Mouse (Mus musculus) stomach, embryonic 14.5 days (tissue): Measurements from ENCODE around the gene Myct1. TPM values are rescaled to one million over a fixed set of nuclear protein-coding genes. Genes with fewer than 3 reads are reported as not detected.

Experiments
- ATAC-seq: fragments of 200-750 bp; cut with Nextera tagmentation; 2 replicates; pipeline ENCODE4 v1.8.0; 2017; ENCODE audit warnings: low read depth, moderate TSS enrichment; ENCODE audit not compliant: insufficient number of reproducible peaks, insufficient read depth, low FRiP score
- H3K27ac ChIP-seq: fragments of 300-500 bp; sonication (generic); 2 replicates; pipeline ENCODE4 v1.5.1; 2014; ENCODE audit warnings: mild to moderate bottlenecking, low read length, moderate library complexity, mixed read lengths
- H3K27me3 ChIP-seq: fragments of 300-500 bp; sonication (generic); 2 replicates; pipeline ENCODE4 v1.6.1; 2014; ENCODE audit warnings: low read length, control low read depth, mixed read lengths; ENCODE audit not compliant: control insufficient read depth, insufficient read depth
- H3K36me3 ChIP-seq: fragments of 300-500 bp; sonication (generic); 2 replicates; pipeline ENCODE4 v1.6.1; 2014; ENCODE audit warnings: mild to moderate bottlenecking, control low read depth, low read length, moderate library complexity, mixed read lengths; ENCODE audit not compliant: control insufficient read depth, insufficient read depth
- H3K4me1 ChIP-seq: fragments of 300-500 bp; sonication (generic); 2 replicates; pipeline ENCODE4 v1.6.1; 2014; ENCODE audit warnings: low read length, control low read depth, mixed read lengths; ENCODE audit not compliant: control insufficient read depth, insufficient read depth
- H3K4me2 ChIP-seq: fragments of 300-500 bp; sonication (generic); replicated peaks from 2 replicates; pipeline ENCODE4 v1.6.1; 2014; ENCODE audit warnings: low read depth, low read length, control low read depth
- H3K4me3 ChIP-seq: fragments of 300-500 bp; sonication (generic); 2 replicates; pipeline ENCODE4 v1.5.1; 2014; ENCODE audit warnings: low read depth, low read length, control low read depth
- H3K9ac ChIP-seq: fragments of 300-500 bp; sonication (generic); replicated peaks from 2 replicates; pipeline ENCODE4 v1.6.1; 2014; ENCODE audit warnings: low read depth, mild to moderate bottlenecking, control low read depth, low read length, moderate library complexity, mixed read lengths
- H3K9me3 ChIP-seq: fragments of 300-500 bp; sonication (generic); 2 replicates; pipeline ENCODE4 v1.6.1; 2016; ENCODE audit warnings: low read depth, low read length, control low read depth; ENCODE audit not compliant: control insufficient read depth
- WGBS: fragments of 180-500 bp; shearing (Covaris S2); extraction: QIAGEN DNeasy Blood & Tissue Kit; methylation state at CpG from one replicate; pipeline ENCODE4 v1.1.7; 2014; 5-methylcytosine and 5-hydroxymethylcytosine counted together
- polyA plus RNA-seq: library from polyadenylated mRNA; unstranded; fragments of >200 nt; fragmentation: Nextera tagmentation; extraction: Ambion mirVana; gene quantifications from 2 replicates; pipeline ENCODE4 v1.2.1, GENCODE M21; 2014

Gene Myct1
- polyA plus RNA-seq, 1 experiment from 2014 or later = 6.7 TPM

GRCm38 (mm10) chr10:5633672-5634200 is 40.2 kb downstream of the Myct1 start:
- H3K9me3 ChIP-seq = no peaks in the 10 kb centered on the region
- H3K36me3 ChIP-seq = no peaks in the 10 kb centered on the region
- no peaks in the 10 kb centered on the region for H3K27me3 ChIP-seq
- no peak overlapping the region for H3K27ac ChIP-seq
- H3K4me2 ChIP-seq = no peak overlapping the region
- H3K4me1 ChIP-seq = no peaks in the 10 kb centered on the region
- ATAC-seq = no peak
- no peak overlapping the region for H3K4me3 ChIP-seq
- no peak overlapping the region for H3K9ac ChIP-seq
- WGBS = 77% methylated on average over 4 of the region's 4 CpGs

GRCm38 (mm10) chr10:5634336-5634735 is 40.8 kb downstream of the Myct1 start:
- 26% methylated on average over 1 of the region's 1 CpGs for WGBS
- Histone ChIP-seq H3K4me1 (no peaks in the 10 kb centered on the region), H3K9ac (no peak overlapping the region), H3K9me3 (no peaks in the 10 kb centered on the region), H3K4me3 (no peak overlapping the region), H3K4me2 (no peak overlapping the region), H3K27ac (no peak overlapping the region), H3K36me3 (no peaks in the 10 kb centered on the region), H3K27me3 (no peaks in the 10 kb centered on the region)
- ATAC-seq = no peak; the same call in 1 of the 2 replicates

DNA sequence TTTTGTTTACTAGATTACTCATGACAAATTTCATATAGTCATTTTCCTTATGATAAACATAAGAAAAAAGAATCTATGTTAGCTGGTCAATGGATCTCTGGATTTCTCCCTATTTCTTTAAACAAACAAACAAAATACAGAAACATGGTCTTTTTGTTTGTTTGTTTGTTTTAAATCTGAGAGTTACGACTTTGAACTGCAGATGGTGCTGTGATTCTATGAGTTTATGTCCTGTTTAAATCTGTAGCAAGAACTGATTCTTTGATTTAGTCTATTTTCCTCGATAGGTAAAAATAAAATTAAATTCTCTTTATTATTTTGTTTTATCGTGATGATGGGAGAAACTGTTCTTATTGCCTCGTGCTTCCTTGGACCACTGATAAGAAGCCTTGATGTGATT is 43.7 kb downstream of the Myct1 start:
- Histone ChIP-seq H3K36me3 (no peaks in the 10 kb centered on the region), H3K9ac (no peak overlapping the region), H3K27ac (no peak overlapping the region), H3K4me2 (no peak overlapping the region), H3K9me3 (no peaks in the 10 kb centered on the region), H3K4me3 (no peak overlapping the region), H3K27me3 (no peaks in the 10 kb centered on the region), H3K4me1 (no peaks in the 10 kb centered on the region)
- no peak for ATAC-seq
- WGBS = 75% methylated on average over 4 of the region's 4 CpGs

GRCm38 (mm10) chr10:5639112-5639511 is 45.5 kb downstream of the Myct1 start, which contains the start of gene Vip:
Gene Vip (plus strand): TSS chr10:5639218.
- ATAC-seq = no peak
- H3K4me1 ChIP-seq = no peaks in the 10 kb centered on the region
- no peak within 1 kb of the TSS for H3K27ac ChIP-seq
- H3K36me3 ChIP-seq = no peaks in the 10 kb centered on the region
- 31% methylated on average over 8 of the region's 8 CpGs for WGBS
- no peak within 1 kb of the TSS for H3K4me2 ChIP-seq
- no peaks in the 10 kb centered on the region for H3K9me3 ChIP-seq
- H3K4me3 ChIP-seq = no peak within 1 kb of the TSS
- H3K27me3 ChIP-seq = no peaks in the 10 kb centered on the region
- no peak within 1 kb of the TSS for H3K9ac ChIP-seq

Other genes with a start within 250 kb of the Myct1 start
- gene Syne1, start 42.3 kb upstream of the Myct1 start, polyA plus RNA-seq = 19.2 and 19.9 TPM in 2 replicates
- 19.8 and 24.4 TPM in 2 replicates for gene Vip, start 45.4 kb downstream of the Myct1 start, polyA plus RNA-seq
- gene Fbxo5, start 211.8 kb downstream of the Myct1 start, polyA plus RNA-seq = 70.7 and 74.8 TPM in 2 replicates
- gene Mtrf1l, start 230.1 kb downstream of the Myct1 start, polyA plus RNA-seq = 22.1 and 23.3 TPM in 2 replicates